Mouse (Mus musculus): ENCODE measurements around the gene Lrp5.

DNA sequence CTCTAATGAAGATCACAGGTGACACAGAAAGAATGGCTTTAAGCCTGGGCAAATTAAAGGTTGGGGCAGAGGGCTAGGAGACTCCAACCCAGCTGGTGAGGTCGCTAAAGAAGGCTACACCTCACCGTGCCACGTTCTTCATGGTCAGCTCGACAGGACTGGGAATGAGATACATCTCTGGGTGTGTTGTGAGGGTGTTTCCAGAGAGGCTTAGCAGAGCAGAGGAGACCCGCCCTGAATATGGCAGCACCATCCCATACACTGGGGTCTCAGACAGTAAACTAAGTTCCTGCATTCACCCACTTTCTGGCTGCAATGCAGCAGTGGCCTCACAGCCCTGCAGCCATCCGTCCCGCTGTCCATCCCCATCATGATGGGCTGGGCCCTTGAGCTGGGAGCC is 46.8 kb downstream of the Lrp5 start:
- TF ChIP-seq GATA1 (IDR thresholded peaks at IDR 0.05; ENCODE audit: low read depth, low read length) = no peak
- TF ChIP-seq POLR2A (IDR thresholded peaks at IDR 0.05; ENCODE audit: control insufficient read depth in 1 of 2, insufficient read depth in 1 of 2, low read depth in 1 of 2, low read length in 2 of 2, poor library complexity in 1 of 2) = no peak
- no peak for TF ChIP-seq CTCF (IDR thresholded peaks at IDR 0.05 in 2 of 3, conservative IDR thresholded peaks at IDR 0.05 in 1 of 3; ENCODE audit: control insufficient read depth in 1 of 3, insufficient read depth in 1 of 3, low read depth in 2 of 3, low read length in 3 of 3, poor library complexity in 1 of 3, severe bottlenecking in 1 of 3)
- TF ChIP-seq TCF12 (IDR thresholded peaks at IDR 0.05; ENCODE audit: low read depth, low read length) = no peak
- no peak for TF ChIP-seq ZKSCAN1 (IDR thresholded peaks at IDR 0.05; ENCODE audit: low read depth, low read length)
- TF ChIP-seq MAFK (IDR thresholded peaks at IDR 0.05; ENCODE audit: borderline replicate concordance, low read depth, low read length) = no peak
- no peak for TF ChIP-seq HCFC1 (IDR thresholded peaks at IDR 0.05; ENCODE audit: low read depth, low read length)
- no peak for TF ChIP-seq MAX (IDR thresholded peaks at IDR 0.05; ENCODE audit: low read length)
- no peak for TF ChIP-seq MYB (IDR thresholded peaks at IDR 0.05; ENCODE audit: low read depth, low read length)

All from MEL (cell line).